Mouse (Mus musculus) liver, postnatal 0 days (tissue): ENCODE measurements around the gene Dnaja2. TPM values are rescaled to one million over a fixed set of nuclear protein-coding genes. Genes with fewer than 3 reads are reported as not detected.

Experiments
- ATAC-seq: fragments of 200-750 bp; cut with Nextera tagmentation; 2 replicates; pipeline ENCODE4 v1.8.0; 2017; ENCODE audit warnings: mild to moderate bottlenecking, moderate library complexity
- DNase-seq: peaks from one replicate; pipeline ENCODE4 v3.0.0-alpha.2; 2016
- H3K27ac ChIP-seq: fragments of 300-500 bp; sonication (generic); 2 replicates; pipeline ENCODE4 v1.5.1; 2014; ENCODE audit warnings: antibody characterized with exemption, moderate library complexity, mild to moderate bottlenecking, low read depth
- H3K27me3 ChIP-seq: fragments of 300-500 bp; sonication (generic); 2 replicates; pipeline ENCODE4 v1.6.1; 2014; ENCODE audit warnings: low read length, control low read depth, mixed read lengths; ENCODE audit not compliant: insufficient read depth
- H3K36me3 ChIP-seq: fragments of 300-500 bp; sonication (generic); replicated peaks from 2 replicates; pipeline ENCODE4 v1.6.1; 2014; ENCODE audit warnings: mild to moderate bottlenecking, control low read depth, low read length, moderate library complexity, mixed read lengths; ENCODE audit not compliant: insufficient read depth
- H3K4me1 ChIP-seq: fragments of 300-500 bp; sonication (generic); 2 replicates; pipeline ENCODE4 v1.6.1; 2014; ENCODE audit warnings: antibody characterized with exemption, mild to moderate bottlenecking, control low read depth; ENCODE audit not compliant: insufficient read depth
- H3K4me2 ChIP-seq: fragments of 300-500 bp; sonication (generic); 2 replicates; pipeline ENCODE4 v1.6.1; 2014; ENCODE audit warnings: low read depth, mild to moderate bottlenecking, low read length, moderate library complexity, mixed read lengths
- H3K4me3 ChIP-seq: fragments of 300-500 bp; sonication (generic); 2 replicates; pipeline ENCODE4 v1.5.1; 2014; ENCODE audit warnings: low read depth, low read length
- H3K9ac ChIP-seq: fragments of 300-500 bp; sonication (generic); replicated peaks from 2 replicates; pipeline ENCODE4 v1.6.1; 2014; ENCODE audit warnings: mild to moderate bottlenecking, moderate library complexity
- H3K9me3 ChIP-seq: fragments of 300-500 bp; sonication (generic); 2 replicates; pipeline ENCODE4 v1.6.1; 2016; ENCODE audit warnings: mild to moderate bottlenecking, control low read depth, low read length, mixed read lengths
- CTCF ChIP-seq: sonication (generic); IDR thresholded peaks from 2 replicates; pipeline ENCODE4 v1.5.1; 2016; ENCODE audit warnings: antibody characterized with exemption, low read depth
- EP300 ChIP-seq: IDR thresholded peaks from 2 replicates; pipeline ENCODE4 v1.6.1; 2016; ENCODE audit warnings: antibody characterized with exemption, low read depth, mild to moderate bottlenecking
- WGBS: fragments of 180-500 bp; shearing (Covaris S2); extraction: QIAGEN DNeasy Blood & Tissue Kit; methylation state at CpG from one replicate; pipeline ENCODE4 v1.1.7; 2014; ENCODE audit not compliant: insufficient replicate concordance; 5-methylcytosine and 5-hydroxymethylcytosine counted together
- polyA plus RNA-seq: library from polyadenylated mRNA; unstranded; fragments of >200 nt; fragmentation: Nextera tagmentation; extraction: Ambion mirVana; gene quantifications from 2 replicates; pipeline ENCODE4 v1.2.1, GENCODE M21; 2015

Gene Dnaja2
- polyA plus RNA-seq, 1 experiment from 2014 or later, result 89.2 TPM

GRCm38 (mm10) chr8:85588596-85588995 is 33.5 kb upstream of the Dnaja2 start:
- Histone ChIP-seq H3K36me3 (no peaks in the 10 kb centered on the region), H3K4me3 (no peak overlapping the region), H3K27ac (no peak overlapping the region), H3K27me3 (no peaks in the 10 kb centered on the region), H3K4me2 (no peak overlapping the region), H3K9me3 (no peaks in the 10 kb centered on the region), H3K4me1 (0 out of 2 replicates have a peak, but pooled peaks cover 2% of the 10 kb centered on the region), H3K9ac (no peak overlapping the region)
- WGBS, result 68% methylated on average over 2 of the region's 2 CpGs
- TF ChIP-seq CTCF (no peak), EP300 (no peak)
- no peak for ATAC-seq
- no peak for DNase-seq

- Histone ChIP-seq H3K9me3 (no peaks in the 10 kb centered on the region), H3K4me2 (no peak overlapping the region), H3K27ac (0 out of 2 replicates have a peak overlapping the region, but pooled peaks have one; percentile 8), H3K4me1 (no peaks in the 10 kb centered on the region), H3K4me3 (no peak overlapping the region), H3K36me3 (no peaks in the 10 kb centered on the region), H3K9ac (no peak overlapping the region), H3K27me3 (no peaks in the 10 kb centered on the region)
- DNase-seq (peak; percentile 26), ATAC-seq (peak; percentile 86)
- TF ChIP-seq EP300 (peak; percentile 49; the same call in 1 of the 2 replicates), CTCF (no peak)
- WGBS, result 83% methylated on average over 3 of the region's 3 CpGs
Observed at GRCm38 (mm10) chr8:85577666-85578065, 22.5 kb upstream of the Dnaja2 start.

- DNase-seq, result no peak
- ATAC-seq, result no peak
- Histone ChIP-seq H3K4me3 (no peak overlapping the region), H3K9ac (no peak overlapping the region), H3K4me1 (no peaks in the 10 kb centered on the region), H3K9me3 (no peaks in the 10 kb centered on the region), H3K27ac (no peak overlapping the region), H3K4me2 (no peak overlapping the region), H3K36me3 (no peaks in the 10 kb centered on the region), H3K27me3 (no peaks in the 10 kb centered on the region)
- 66% methylated on average over 2 of the region's 2 CpGs for WGBS
- no peak for TF ChIP-seq EP300
- no peak for TF ChIP-seq CTCF
Observed at GRCm38 (mm10) chr8:85573972-85574496, 18.9 kb upstream of the Dnaja2 start.

GRCm38 (mm10) chr8:85570466-85570865 is 15.3 kb upstream of the Dnaja2 start:
- no peak for ATAC-seq
- 0 out of 2 replicates have a peak, but pooled peaks cover 3% of the 10 kb centered on the region for H3K4me1 ChIP-seq
- no peak for DNase-seq
- TF ChIP-seq CTCF, result no peak
- no peak for TF ChIP-seq EP300
- H3K4me2 ChIP-seq, result no peak overlapping the region
- H3K36me3 ChIP-seq, result no peaks in the 10 kb centered on the region
- H3K9me3 ChIP-seq, result no peaks in the 10 kb centered on the region
- H3K9ac ChIP-seq, result no peak overlapping the region
- 40% methylated on average over 4 of the region's 4 CpGs for WGBS
- no peaks in the 10 kb centered on the region for H3K27me3 ChIP-seq
- H3K27ac ChIP-seq, result no peak overlapping the region
- H3K4me3 ChIP-seq, result no peak overlapping the region

- Histone ChIP-seq H3K4me3 (no peak overlapping the region), H3K4me1 (0 out of 2 replicates have a peak, but pooled peaks cover 3% of the 10 kb centered on the region), H3K27ac (no peak overlapping the region), H3K9ac (no peak overlapping the region), H3K36me3 (no peaks in the 10 kb centered on the region), H3K27me3 (no peaks in the 10 kb centered on the region), H3K4me2 (no peak overlapping the region), H3K9me3 (no peaks in the 10 kb centered on the region)
- ATAC-seq, result peak; percentile 98
- WGBS, result 66% methylated on average over 2 of the region's 2 CpGs
- no peak for TF ChIP-seq CTCF
- TF ChIP-seq EP300, result peak; percentile 16; the same call in 1 of the 2 replicates
- no peak for DNase-seq
Observed at GRCm38 (mm10) chr8:85567801-85568200, 12.7 kb upstream of the Dnaja2 start.

GRCm38 (mm10) chr8:85565186-85565585 is 10.0 kb upstream of the Dnaja2 start:
- Histone ChIP-seq H3K4me2 (no peak overlapping the region), H3K4me1 (0 out of 2 replicates have a peak, but pooled peaks cover 3% of the 10 kb centered on the region), H3K36me3 (no peaks in the 10 kb centered on the region), H3K4me3 (no peak overlapping the region), H3K27ac (no peak overlapping the region), H3K27me3 (no peaks in the 10 kb centered on the region), H3K9me3 (no peaks in the 10 kb centered on the region), H3K9ac (no peak overlapping the region)
- no peak for TF ChIP-seq CTCF
- no peak for TF ChIP-seq EP300
- ATAC-seq, result no peak
- DNase-seq, result no peak
- WGBS, result 69% methylated on average over 3 of the region's 3 CpGs

GRCm38 (mm10) chr8:85563336-85563735 is 8.2 kb upstream of the Dnaja2 start:
- no peak for TF ChIP-seq CTCF
- no peak for TF ChIP-seq EP300
- 87% methylated on average over 8 of the region's 8 CpGs for WGBS
- H3K4me1 ChIP-seq, result 0 out of 2 replicates have a peak, but pooled peaks cover 3% of the 10 kb centered on the region
- ATAC-seq, result no peak
- H3K9me3 ChIP-seq, result no peaks in the 10 kb centered on the region
- H3K4me2 ChIP-seq, result no peak overlapping the region
- H3K27ac ChIP-seq, result no peak overlapping the region
- H3K27me3 ChIP-seq, result no peaks in the 10 kb centered on the region
- no peaks in the 10 kb centered on the region for H3K36me3 ChIP-seq
- no peak overlapping the region for H3K4me3 ChIP-seq
- no peak for DNase-seq
- no peak overlapping the region for H3K9ac ChIP-seq
